Mouse (Mus musculus) liver, adult 2 months (tissue): Measurements from ENCODE around the gene Mtch1.

Experiments
- CTCF ChIP-seq: fragments of 200-500 bp; IDR thresholded peaks from 2 replicates; pipeline ENCODE4 v1.5.1; 2011; ENCODE audit warnings: low read depth, low read length, control low read depth
- POLR2A ChIP-seq: fragments of 200-500 bp; IDR thresholded peaks from 2 replicates; pipeline ENCODE4 v1.6.1; 2011; ENCODE audit warnings: low read length, control low read depth; ENCODE audit not compliant: insufficient read depth; ENCODE audit errors: extremely low read depth

DNA sequence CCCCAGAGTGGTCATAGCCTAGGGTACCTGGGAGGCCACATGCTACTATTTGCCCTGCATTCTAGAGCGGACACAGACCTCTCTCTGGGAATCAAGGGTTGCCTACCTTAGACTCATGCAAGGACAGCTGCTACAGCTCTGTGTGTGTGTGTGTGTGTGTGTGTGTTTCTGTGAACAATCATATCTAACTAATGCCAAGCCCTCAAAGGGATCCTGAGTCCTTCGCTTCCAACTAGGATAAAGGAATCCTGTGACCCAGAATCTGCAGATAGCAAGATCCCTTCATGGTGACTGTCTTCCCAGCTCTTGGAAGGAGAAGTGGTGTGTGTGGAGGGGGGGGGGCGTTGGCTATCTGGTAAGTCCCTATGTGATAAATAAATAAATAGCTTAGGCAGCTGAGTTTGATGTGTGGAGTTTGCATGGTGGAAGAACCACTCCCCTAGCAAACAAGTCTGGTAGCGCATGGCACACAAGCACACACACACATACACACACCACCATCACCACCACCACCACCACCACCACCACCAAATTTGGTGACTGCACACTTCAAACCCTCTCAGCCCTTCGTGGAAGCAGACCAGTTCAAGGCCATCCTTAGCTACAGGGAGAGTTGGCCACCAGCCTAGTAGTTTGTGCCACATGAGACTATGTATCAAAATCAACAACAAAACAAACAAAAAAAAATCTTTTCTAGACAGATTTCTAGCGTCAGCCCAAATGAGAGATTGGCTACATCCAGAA, 48.5 kb upstream of the Mtch1 start:
- TF ChIP-seq CTCF (no peak), POLR2A (no peak)
